Mouse (Mus musculus) left cerebral cortex, postnatal 4 days (tissue): ENCODE results near the gene Slc4a8. TPM values are rescaled to one million over a fixed set of nuclear protein-coding genes. Genes with fewer than 3 reads are reported as not detected.
A peak's percentile ranks its signal among the peaks of the same experiment; 100 is the strongest.
"Not testable (repeated sequence)": the region's sequence is repeated elsewhere in the genome, so short reads cannot be mapped to it uniquely, and the experiment has no call there.

Source experiments
- DNase-seq: peaks from one replicate; pipeline ENCODE4 v3.0.0-alpha.2; 2022
- intact Hi-C: fragments of 180-260 bp; cut with DNase I; formaldehyde crosslinking; loops from one replicate; pipeline ENCODE4 v1.15.1; 2025
- total RNA-seq, 2 experiments: library from RNA; stranded (reverse); gene quantifications; 2 replicates each; pipeline ENCODE4 v1.2.3; 2021

The Slc4a8 gene
- total RNA-seq, 2 experiments from 2014 or later = 70.6 to 78.6 TPM

GRCm38 (mm10) chr15:100769023-100769422, 7.5 kb downstream of the Slc4a8 start:
- DNase-seq, intact Hi-C loops: not testable (repeated sequence)

- intact Hi-C loops = no loop called here
- DNase-seq = no peak
Observed at GRCm38 (mm10) chr15:100770338-100770737, 8.8 kb downstream of the Slc4a8 start.

- intact Hi-C loops = no loop called here
- no peak for DNase-seq
Observed at GRCm38 (mm10) chr15:100772685-100773084, 11.1 kb downstream of the Slc4a8 start.

GRCm38 (mm10) chr15:100773859-100774258, 12.3 kb downstream of the Slc4a8 start:
- DNase-seq, intact Hi-C loops: not testable (repeated sequence)

- intact Hi-C loops = no loop called here
- no peak for DNase-seq
Observed at GRCm38 (mm10) chr15:100775189-100776166, 13.9 kb downstream of the Slc4a8 start.

GRCm38 (mm10) chr15:100776424-100776823, 14.9 kb downstream of the Slc4a8 start:
- no peak for DNase-seq
- intact Hi-C loops = no loop called here

- DNase-seq = no peak
- intact Hi-C loops = no loop called here
Observed at GRCm38 (mm10) chr15:100777020-100778016, 15.8 kb downstream of the Slc4a8 start.

GRCm38 (mm10) chr15:100779896-100780295, 18.3 kb downstream of the Slc4a8 start:
- no peak for DNase-seq
- intact Hi-C loops = loop anchor here (5.0 kb wide), 1 partner anchor 392 kb away; the partner anchor contains the start of gene Acvr1b

GRCm38 (mm10) chr15:100783244-100783987, 21.9 kb downstream of the Slc4a8 start:
- intact Hi-C loops = loop anchor here (5.0 kb wide), 1 partner anchor 389 kb away; the partner anchor contains the start of gene Acvr1b
- DNase-seq = no peak

GRCm38 (mm10) chr15:100790219-100790618, 28.7 kb downstream of the Slc4a8 start:
- intact Hi-C loops = no loop called here

GRCm38 (mm10) chr15:100792324-100792723, 30.8 kb downstream of the Slc4a8 start:
- intact Hi-C loops = no loop called here
- DNase-seq = no peak

More at GRCm38 (mm10) chr15:100790219-100790618, 28.7 kb downstream of the Slc4a8 start:
- DNase-seq = no peak

GRCm38 (mm10) chr15:100800914-100801313, 39.4 kb downstream of the Slc4a8 start:
- intact Hi-C loops = no loop called here
- no peak for DNase-seq

GRCm38 (mm10) chr15:100808062-100808461, 46.5 kb downstream of the Slc4a8 start:
- intact Hi-C loops = no loop called here
- no peak for DNase-seq

GRCm38 (mm10) chr15:100808484-100808883, 46.9 kb downstream of the Slc4a8 start:
- intact Hi-C loops = no loop called here
- DNase-seq = no peak

- no peak for DNase-seq
Observed at GRCm38 (mm10) chr15:100810243-100810642, 48.7 kb downstream of the Slc4a8 start.

GRCm38 (mm10) chr15:100813501-100813900, 52.0 kb downstream of the Slc4a8 start:
- intact Hi-C loops = no loop called here
- DNase-seq = no peak

More at GRCm38 (mm10) chr15:100810243-100810642, 48.7 kb downstream of the Slc4a8 start:
- intact Hi-C loops = no loop called here

- DNase-seq = peak; percentile 25
- intact Hi-C loops = no loop called here
Observed at GRCm38 (mm10) chr15:100814066-100814465, 52.5 kb downstream of the Slc4a8 start.

- intact Hi-C loops = no loop called here
Observed at GRCm38 (mm10) chr15:100815310-100815709, 53.8 kb downstream of the Slc4a8 start.

GRCm38 (mm10) chr15:100818860-100819259, 57.3 kb downstream of the Slc4a8 start:
- DNase-seq = no peak
- intact Hi-C loops = no loop called here

More at GRCm38 (mm10) chr15:100815310-100815709, 53.8 kb downstream of the Slc4a8 start:
- no peak for DNase-seq

GRCm38 (mm10) chr15:100821824-100822223, 60.3 kb downstream of the Slc4a8 start:
- intact Hi-C loops = no loop called here
- DNase-seq = no peak
